In genomic region chr4:46989842-46990241, GRCm38 (mm10) we compare ENCODE assay signal across 9 mouse cellular contexts. TPM values are rescaled to one million over a fixed set of nuclear protein-coding genes. Genes with fewer than 3 reads are reported as not detected.
DNase-seq lines count a peak whose midpoint lies in the region; ATAC-seq and TF ChIP-seq lines count a peak whose summit lies in the region.
"Had no signal": no experiment of that assay in that cellular context is flagged by ENCODE, and none has a peak within 500 bp of the region (broad histone marks: within the 10 kb centered on the region; RNA-seq: fewer than 3 reads in every experiment).

No protein-coding gene starts in this region.

- peaks cover 56% of the 10 kb centered on the region for H3K27me3 ChIP-seq in hindbrain, embryonic 11.5 days (ENCODE audit: control insufficient read depth, insufficient read depth, low read length)
- H3K27me3 ChIP-seq in midbrain, embryonic 16.5 days (ENCODE audit: control insufficient read depth, insufficient read depth, low read depth, low read length), result peaks cover 5% of the 10 kb centered on the region; the same call in 1 of the 2 replicates

- peak; percentile 44 for TF ChIP-seq CTCF in cortical plate, adult 2 months (IDR thresholded peaks at IDR 0.05; ENCODE audit: extremely low read depth, insufficient read depth, low read length)

- peak overlapping the region; percentile 33 for H3K9ac ChIP-seq in hindbrain, embryonic 11.5 days (ENCODE audit: low read depth, low read length)
- H3K9ac ChIP-seq in midbrain, embryonic 16.5 days (ENCODE audit: low read depth, low read length), result peak overlapping the region; percentile 96
- H3K9ac ChIP-seq: liver, embryonic 15.5 days had no signal

- no peaks in the 10 kb centered on the region for H3K36me3 ChIP-seq in hindbrain, embryonic 11.5 days (ENCODE audit: control insufficient read depth, insufficient read depth, low read length)
- H3K36me3 ChIP-seq in midbrain, embryonic 16.5 days (ENCODE audit: control insufficient read depth, insufficient read depth, low read length), result no peaks in the 10 kb centered on the region
- H3K36me3 ChIP-seq: liver, embryonic 15.5 days had no signal

- peaks cover 8% of the 10 kb centered on the region for H3K4me1 ChIP-seq in cortical plate, adult 2 months (ENCODE audit: control insufficient read depth, insufficient read depth, low read length)
- H3K4me1 ChIP-seq in hindbrain, embryonic 11.5 days (replicated peaks; ENCODE audit: control insufficient read depth, insufficient read depth, low read length), result peaks cover 7% of the 10 kb centered on the region; the same call in 1 of the 2 replicates
- peaks cover 15% of the 10 kb centered on the region for H3K4me1 ChIP-seq in midbrain, embryonic 16.5 days (ENCODE audit: control insufficient read depth, insufficient read depth, low read length)

- 2% methylated on average over 17 of the region's 17 CpGs for WGBS in hindbrain, embryonic 11.5 days
- 2% methylated on average over 17 of the region's 17 CpGs for WGBS in midbrain, embryonic 16.5 days

- peak overlapping the region; percentile 87 for H3K4me3 ChIP-seq in cortical plate, adult 2 months (ENCODE audit: insufficient read depth, low read length)
- peak overlapping the region; percentile 59; the same call in 1 of the 2 replicates for H3K4me3 ChIP-seq in hindbrain, embryonic 11.5 days (ENCODE audit: low read depth, low read length)
- H3K4me3 ChIP-seq in midbrain, embryonic 16.5 days (ENCODE audit: low read depth, low read length), result peak overlapping the region; percentile 84
- H3K4me3 ChIP-seq: liver, embryonic 15.5 days had no signal

- H3K4me2 ChIP-seq in hindbrain, embryonic 11.5 days (replicated peaks; ENCODE audit: low read depth, low read length), result peak overlapping the region; percentile 97
- peak overlapping the region; percentile 89 for H3K4me2 ChIP-seq in midbrain, embryonic 16.5 days (ENCODE audit: low read length)
- H3K4me2 ChIP-seq: liver, embryonic 15.5 days had no signal

- no peak for ATAC-seq in hindbrain, embryonic 11.5 days (ENCODE audit: low FRiP score)
- ATAC-seq in midbrain, embryonic 16.5 days, result peak; percentile 65; the same call in 1 of the 2 replicates
- no peak for ATAC-seq in monocyte, adult 5-6 weeks (replicated peaks; ENCODE audit: insufficient number of reproducible peaks, low FRiP score, low TSS enrichment, poor library complexity, severe bottlenecking)

- DNase-seq in left cerebral cortex, adult 18-20 months (ENCODE audit: low spot score in 2 of 2), result peak; percentile 80 to 82
- no peak for DNase-seq in left cerebral cortex, adult 11 months (ENCODE audit: low spot score)
- DNase-seq in hindbrain, embryonic 11.5 days (ENCODE audit: low spot score), result peak; percentile 81
- peak; percentile 74 to 78 for DNase-seq in layer of hippocampus, postnatal 36 days
- peak; percentile 37 to 59 for DNase-seq in thymus, postnatal 36 days

- TF ChIP-seq POLR2A in cortical plate, adult 2 months (IDR thresholded peaks at IDR 0.05; ENCODE audit: extremely low read depth, insufficient read depth, low read length), result no peak

- peak overlapping the region; percentile 51; the same call in 1 of the 2 replicates for H3K27ac ChIP-seq in cortical plate, adult 2 months (ENCODE audit: insufficient read depth, low read length)
- H3K27ac ChIP-seq in hindbrain, embryonic 11.5 days (ENCODE audit: low read depth, low read length), result no peak overlapping the region
- H3K27ac ChIP-seq in midbrain, embryonic 16.5 days (ENCODE audit: low read length), result peak overlapping the region; percentile 93
- H3K27ac ChIP-seq: liver, embryonic 15.5 days had no signal

- H3K9me3 ChIP-seq in hindbrain, embryonic 11.5 days (ENCODE audit: control insufficient read depth, low read length), result no peaks in the 10 kb centered on the region
- no peaks in the 10 kb centered on the region for H3K9me3 ChIP-seq in midbrain, embryonic 16.5 days (replicated peaks; ENCODE audit: control insufficient read depth, low read length, poor library complexity, severe bottlenecking)
- H3K9me3 ChIP-seq: liver, embryonic 15.5 days had no signal

RNA-seq across cellular contexts. Expression of gene Gabbr2, which starts 1.8 kb away (rescaled TPM):
- 100 to 1,000 TPM; 233 to 236 TPM for total RNA-seq in left cerebral cortex, adult 18-20 months (2021)
- 138 and 139 TPM in 2 replicates for polyA plus RNA-seq in cortical plate, adult 2 months (2012; rRNA removed)
- polyA plus RNA-seq in hindbrain, embryonic 11.5 days (2014; fragmentation: Nextera tagmentation; extraction: Ambion mirVana), result 0.54 and 0.71 TPM in 2 replicates
- total RNA-seq in layer of hippocampus, postnatal 36 days (2021), result 100 to 1,000 TPM; 205 to 211 TPM
- polyA plus RNA-seq in midbrain, embryonic 16.5 days (2015; fragmentation: Nextera tagmentation; extraction: Ambion mirVana), result 11.3 and 13.9 TPM in 2 replicates
- not detected in 3 replicates for total RNA-seq in monocyte, adult 5-6 weeks (2017)

Comparison
In these comparisons a context has a peak if more than half of its experiments do, and no peak if none do; other contexts are left out.
1. RNA of gene Gabbr2, which starts 1.8 kb away (total RNA-seq): 233 to 236 TPM in left cerebral cortex, adult 18-20 months and 205 to 211 TPM in layer of hippocampus, postnatal 36 days; not detected in monocyte, adult 5-6 weeks; every median in the first group is over 100 times any median in the second.
2. Peak in every context shown above with its lines, with median percentiles within 50 percentile points of each other: H3K4me3 ChIP-seq.